Mouse (Mus musculus) lung, postnatal 10 days (tissue): ENCODE measurements around the gene Slc2a9.
"Not testable (repeated sequence)": the region's sequence is repeated elsewhere in the genome, so short reads cannot be mapped to it uniquely, and the experiment has no call there.

Experiments
- DNase-seq: peaks from one replicate; pipeline ENCODE4 v3.0.0; 2021

Gene Slc2a9

DNA sequence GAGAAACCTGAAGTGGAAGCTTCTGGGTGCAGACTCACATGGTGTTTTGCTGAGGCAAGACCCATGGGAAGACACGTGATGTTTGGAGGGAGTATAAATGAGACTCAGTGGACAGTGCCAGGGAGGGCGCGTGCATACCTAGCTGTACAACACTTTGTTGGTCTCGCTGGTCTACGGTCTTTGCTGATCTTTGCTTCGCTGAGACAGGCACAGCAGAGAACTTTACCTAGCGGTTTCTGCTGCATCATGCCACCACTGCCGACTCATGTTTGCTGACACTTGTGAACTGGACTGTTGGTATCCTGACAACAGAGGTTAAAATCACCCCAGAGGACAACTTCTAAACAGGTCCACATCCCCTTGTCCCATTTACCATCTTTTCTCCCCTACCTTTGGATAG is 2.9 kb downstream of the Slc2a9 start:
- DNase-seq, result no peak

DNA sequence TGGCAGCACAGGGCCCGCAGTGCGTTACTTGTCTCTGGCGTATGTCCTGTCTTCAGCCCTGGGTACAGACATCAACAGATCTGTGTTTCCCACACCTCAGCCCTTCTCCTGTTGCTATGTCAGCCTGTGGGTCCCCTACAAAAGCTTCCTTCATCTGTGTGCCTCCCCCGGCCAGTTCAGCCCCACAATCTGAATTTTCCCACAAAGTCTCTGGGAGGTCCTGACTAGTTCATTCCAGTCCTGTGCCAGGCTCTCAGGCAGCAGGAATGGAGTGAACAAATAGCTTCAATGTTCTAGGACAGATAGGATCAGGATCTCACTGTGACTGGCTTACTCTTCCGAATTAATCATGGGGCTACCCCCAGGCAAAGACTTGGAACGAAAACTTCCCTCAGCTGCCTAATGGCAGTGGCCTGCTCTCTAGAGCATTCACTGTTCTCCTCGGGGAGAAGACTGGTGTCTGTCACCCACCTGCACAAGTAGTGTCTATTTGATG is 3.6 kb downstream of the Slc2a9 start:
- DNase-seq, result no peak

DNA sequence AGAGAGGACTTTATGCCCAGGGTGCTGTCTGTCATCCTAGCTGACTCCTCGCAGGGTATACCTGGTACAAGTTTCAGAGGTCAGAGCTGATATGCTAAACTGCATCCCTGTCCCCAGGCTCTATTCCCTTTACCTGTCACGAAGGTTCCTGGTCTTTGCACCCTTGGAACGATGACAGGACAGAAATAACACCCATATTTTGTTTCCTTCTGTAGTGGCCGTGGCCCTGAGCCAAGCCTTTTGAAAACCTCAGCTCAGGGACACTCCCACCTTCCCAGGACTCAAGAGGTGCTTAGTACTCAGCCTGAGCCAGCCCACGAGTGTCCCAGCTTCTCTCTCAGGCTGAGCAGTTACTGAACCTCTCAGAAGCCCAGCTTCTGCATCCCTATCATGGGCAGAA is 4.5 kb downstream of the Slc2a9 start:
- DNase-seq, result peak; percentile 36

DNA sequence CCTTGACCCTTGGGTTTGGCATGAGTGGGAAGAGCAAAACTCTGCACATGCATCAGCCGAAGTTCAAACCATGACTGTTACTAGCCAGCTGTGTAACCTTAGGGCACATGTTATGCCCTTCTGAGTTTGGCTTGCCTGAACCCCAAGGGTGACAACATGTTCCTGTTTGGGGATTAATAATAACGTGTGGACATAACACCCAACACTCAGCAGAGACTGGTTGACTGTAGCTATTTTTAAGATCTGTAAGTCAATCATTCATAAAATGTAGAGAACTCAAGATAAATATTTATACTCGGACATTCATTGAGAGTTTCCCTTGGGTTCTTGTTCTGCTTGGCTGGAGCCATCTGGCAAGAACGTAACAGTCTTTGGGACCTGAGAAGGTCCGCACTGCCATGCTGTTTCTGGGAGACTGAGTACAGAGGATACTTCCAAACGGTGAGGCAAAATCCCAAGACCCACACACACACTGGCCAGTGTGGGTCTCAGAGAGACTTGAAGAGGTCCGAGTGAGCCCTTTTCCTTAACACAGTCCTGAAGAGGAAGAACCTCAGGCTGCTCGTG is 6.4 kb downstream of the Slc2a9 start:
- DNase-seq, result peak; percentile 14

- DNase-seq, result no peak
Measured at GRCm38 (mm10) chr5:38493890-38494289, 9.1 kb downstream of the Slc2a9 start.

GRCm38 (mm10) chr5:38491763-38492162 is 11.2 kb downstream of the Slc2a9 start:
- no peak for DNase-seq

DNA sequence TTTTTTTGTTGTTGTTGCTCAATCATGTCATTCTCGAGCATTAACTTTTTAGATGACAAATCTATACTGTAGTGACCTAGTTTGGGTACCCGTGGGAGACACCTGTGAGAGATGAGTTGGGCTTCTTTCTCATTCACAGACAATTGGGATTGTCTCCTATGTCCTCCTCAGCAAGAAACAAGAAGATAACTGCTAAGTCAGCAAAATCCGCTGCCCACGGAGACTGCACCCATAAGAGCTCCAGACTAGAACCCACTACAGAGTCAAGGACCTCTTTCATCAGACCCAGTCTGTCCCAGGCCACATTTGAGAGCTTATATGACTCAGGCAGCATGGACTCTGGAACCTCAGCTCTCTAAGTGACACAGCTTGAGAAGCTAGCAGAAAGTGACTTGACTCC is 13.2 kb downstream of the Slc2a9 start:
- DNase-seq, result no peak

DNA sequence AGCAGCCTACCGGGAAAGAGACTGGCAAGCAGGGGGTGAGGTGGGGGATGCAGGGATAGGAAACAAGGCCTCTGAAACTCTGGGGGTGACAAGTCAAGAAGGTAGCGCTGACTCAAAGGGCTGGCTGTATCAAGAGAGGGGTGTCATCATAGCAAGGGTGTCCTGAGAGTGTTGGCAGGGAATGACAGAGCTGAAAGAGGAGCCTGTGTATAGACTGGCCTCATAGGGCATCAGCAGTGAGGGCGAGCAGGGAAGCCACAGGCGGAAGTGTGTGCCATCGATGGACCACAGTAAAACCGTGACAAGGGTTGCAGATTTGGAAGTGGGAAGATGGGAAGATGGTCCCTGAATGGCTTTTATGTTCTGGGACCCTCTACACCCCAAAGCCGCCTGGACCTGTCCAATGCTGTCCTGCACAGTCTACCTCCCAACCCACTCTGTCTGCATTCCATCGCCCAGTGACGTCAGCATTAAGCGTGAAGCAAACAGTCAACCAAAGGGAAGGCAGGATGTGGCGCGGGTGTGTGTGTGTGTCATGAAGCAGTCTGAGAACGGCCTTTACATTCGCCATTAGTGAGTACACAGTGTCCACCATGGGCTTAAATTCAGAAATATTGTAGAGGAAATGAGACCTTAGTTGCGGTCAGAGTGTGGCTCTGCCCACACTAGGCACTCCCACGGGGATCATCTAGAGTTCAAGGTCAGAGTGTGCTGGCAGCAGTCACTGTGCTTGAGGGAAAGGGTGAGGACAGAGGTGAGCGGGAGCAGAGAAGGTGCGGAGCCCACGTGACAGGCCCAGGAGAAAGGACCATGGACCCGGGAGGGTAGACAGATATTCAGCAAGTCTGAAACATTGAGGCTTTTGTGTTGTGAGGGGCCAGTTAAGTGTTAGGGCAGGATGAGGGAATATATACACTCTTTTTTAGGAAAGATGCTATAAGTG is 14.0 kb downstream of the Slc2a9 start:
- DNase-seq, result no peak

GRCm38 (mm10) chr5:38488026-38488425 is 14.9 kb downstream of the Slc2a9 start:
- DNase-seq, result no peak

- no peak for DNase-seq
Measured at GRCm38 (mm10) chr5:38487247-38487646, 15.7 kb downstream of the Slc2a9 start.

DNA sequence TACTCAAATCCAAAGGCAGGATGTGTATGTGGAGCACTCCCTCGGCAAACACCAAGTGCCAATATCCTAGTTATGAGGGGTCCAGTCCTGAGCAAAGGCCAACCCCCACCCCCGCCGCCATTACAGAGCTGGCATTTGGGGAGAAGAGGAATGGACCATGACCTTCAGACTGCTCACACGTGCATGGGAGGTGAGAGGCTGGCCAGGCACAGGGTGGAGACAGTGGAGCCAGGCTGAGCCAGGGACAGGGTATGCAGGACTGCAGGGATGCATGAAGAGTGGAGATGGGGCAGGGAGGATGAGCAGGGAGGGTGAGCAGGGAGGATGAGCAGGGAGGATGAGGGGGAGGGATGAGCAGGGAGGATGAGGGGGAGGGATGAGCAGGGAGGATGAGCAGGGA is 17.0 kb downstream of the Slc2a9 start:
- no peak for DNase-seq

DNA sequence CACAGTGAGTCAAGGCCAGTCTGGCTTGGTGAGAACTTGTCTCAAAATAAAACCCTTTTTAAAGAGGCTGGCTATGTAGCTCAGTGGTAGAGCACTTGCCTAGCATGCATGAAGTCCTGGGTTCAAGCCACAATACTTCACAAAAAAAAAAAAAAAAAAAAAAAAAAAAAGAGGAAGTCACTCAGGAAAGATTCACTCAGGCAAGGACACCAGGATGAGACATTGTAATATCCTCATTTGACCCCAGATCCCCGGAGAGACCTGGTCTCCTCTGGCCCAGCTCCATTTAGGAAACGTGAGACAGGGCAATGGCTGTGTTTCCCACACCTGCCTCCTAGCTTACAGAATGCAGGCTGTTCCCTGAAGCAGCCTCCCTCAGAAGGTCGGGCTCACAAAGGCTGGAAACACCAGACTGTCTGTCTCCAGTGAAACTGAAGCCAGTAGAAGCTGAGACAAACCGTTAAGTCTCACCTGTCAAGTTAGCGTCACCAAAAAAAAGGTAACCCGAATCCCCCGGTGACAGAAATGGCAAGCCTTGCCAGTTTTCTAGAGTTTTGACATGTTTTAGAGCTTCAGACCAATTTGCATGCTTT is 19.3 kb downstream of the Slc2a9 start:
- no peak for DNase-seq

DNA sequence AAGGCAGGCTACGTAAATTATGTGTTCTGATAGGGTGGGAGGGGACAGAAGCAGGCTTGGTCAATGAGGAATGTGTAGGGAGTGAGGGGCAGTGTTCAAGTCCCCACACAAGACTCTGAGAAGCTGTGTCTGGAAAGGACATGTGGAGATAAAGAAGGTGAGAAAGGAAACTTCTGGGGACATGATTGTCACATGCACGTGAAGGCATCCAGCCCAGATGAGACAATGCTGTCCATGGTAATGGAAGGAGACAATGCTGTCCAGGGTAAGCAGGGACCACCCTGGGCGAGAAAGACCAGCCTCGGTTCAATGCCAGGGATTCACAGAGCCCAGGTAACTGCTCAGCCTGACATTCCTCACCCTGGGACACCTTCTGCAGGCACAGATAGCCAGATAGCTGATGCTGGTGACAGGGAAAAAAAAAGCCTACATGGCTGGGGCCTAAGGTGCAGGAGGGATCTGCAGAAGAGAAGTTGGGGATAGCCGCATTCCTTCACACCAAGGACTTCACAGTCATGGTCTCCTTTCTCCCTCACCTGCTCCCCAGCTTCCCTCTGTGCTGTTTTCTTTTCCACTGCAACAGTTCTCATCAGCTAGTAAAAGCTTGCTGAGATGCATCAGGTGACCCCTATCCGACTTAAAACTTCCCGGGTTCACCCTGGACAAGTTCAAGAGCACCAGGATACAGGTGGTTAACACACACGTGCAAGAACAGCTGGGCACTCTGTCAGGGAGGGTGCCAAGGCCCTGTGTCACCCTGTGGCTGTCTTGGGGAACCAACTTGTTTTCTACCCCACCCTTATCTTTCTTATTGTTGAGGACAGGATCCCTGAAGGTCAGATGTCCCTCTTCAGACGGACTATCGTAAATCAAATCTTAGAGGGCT is 21.9 kb downstream of the Slc2a9 start:
- DNase-seq, result no peak

DNA sequence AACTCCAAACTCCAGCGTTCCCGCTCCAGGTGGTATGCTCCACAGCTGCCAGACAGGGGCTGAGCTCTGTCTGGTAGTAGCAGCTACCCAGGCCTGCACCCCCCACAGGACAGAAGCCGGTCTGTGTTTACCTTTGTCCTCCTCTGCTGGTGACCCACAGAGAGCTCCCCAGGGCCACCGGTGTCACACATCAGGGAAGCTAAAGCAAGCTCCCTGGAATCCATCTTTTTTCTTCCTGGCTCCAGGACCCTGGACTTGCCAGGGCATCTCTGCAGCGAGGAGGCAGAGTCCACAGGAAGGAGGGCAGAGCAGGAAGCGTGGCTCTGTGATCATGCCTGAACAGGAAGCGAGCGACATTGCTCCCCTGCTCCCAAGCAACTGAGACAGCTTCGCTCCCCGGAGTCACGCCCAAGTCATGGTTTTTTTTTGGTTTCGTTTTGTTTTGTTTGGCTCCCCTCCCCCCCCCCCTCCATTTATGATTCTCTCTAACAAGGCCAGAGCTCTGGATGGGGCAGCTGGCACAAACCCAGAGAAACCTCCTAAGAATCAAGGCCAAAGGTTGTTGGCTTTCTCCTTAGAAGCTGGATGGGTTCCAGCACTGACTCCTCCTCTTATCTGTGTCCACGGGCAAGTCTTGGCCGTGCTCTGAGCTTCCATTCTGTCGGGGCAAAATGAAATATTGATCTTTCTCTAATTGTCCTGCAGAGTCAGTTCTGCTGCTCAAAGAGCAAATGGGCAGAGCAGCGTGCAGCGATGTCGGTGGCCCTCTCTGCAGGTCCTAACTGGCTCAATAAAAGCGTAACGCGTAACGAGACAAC is 22.8 kb downstream of the Slc2a9 start:
- peak; percentile 74 for DNase-seq

GRCm38 (mm10) chr5:38479545-38479907 is 23.4 kb downstream of the Slc2a9 start:
- DNase-seq, result not testable (repeated sequence)

DNA sequence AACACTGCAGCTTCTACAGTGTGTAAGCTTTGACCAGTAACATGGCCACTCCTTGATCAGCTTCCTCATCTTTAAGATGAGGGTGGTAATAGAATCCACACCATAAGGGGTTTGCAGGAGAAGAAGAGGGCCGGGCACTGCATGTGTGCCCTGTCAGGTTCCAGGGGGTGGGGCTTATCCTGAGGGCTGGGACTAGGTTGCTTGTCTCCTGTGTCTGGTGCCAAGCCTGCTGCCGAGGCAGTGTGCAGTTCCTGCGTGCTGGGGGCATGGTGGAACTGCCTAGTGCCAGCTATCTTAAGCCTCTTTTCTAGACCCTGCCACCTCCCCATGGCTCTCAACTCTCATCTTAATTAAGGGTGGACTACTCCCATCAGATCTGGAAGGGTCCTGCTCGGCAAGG is 23.9 kb downstream of the Slc2a9 start:
- peak; percentile 48 for DNase-seq

DNA sequence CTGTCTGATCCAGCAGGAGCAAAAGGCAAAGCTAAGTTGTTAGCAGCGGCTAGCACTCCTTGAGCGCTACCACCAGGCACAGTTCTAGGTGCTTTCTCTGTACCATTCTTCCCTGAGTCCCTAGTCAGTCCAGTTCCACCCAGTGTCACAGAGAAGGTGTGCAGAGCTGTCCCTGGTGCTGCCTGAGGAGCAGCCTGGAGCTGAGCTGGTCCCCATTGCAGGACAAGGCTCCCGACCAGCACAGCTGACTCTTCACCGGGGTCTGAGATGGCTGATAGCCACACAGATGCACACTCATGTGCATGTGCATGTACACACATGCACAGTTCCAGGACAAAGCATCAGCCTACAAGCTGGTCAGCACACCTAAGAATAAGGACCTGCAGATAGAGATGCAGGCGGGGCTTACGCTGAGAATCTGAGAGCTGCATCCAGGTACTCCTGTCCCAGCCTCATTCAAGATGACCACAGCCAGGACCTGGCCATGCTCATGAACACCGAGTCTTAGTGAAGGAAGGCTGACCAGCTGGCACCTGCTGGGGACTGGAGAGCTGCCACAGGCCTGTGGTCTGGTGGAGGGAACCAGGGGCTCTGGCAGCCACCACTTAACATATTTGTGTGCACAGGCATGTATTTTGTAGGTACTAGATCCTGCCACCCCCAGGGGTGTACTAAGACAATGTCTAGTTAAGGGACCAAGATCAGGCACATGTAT is 25.1 kb downstream of the Slc2a9 start:
- no peak for DNase-seq

- peak; percentile 63 for DNase-seq
Measured at GRCm38 (mm10) chr5:38476861-38477565, 25.9 kb downstream of the Slc2a9 start.

GRCm38 (mm10) chr5:38470881-38471280 is 32.1 kb downstream of the Slc2a9 start:
- no peak for DNase-seq

GRCm38 (mm10) chr5:38469891-38470578 is 32.9 kb downstream of the Slc2a9 start:
- DNase-seq, result peak; percentile 79
